In the genomic region with DNA sequence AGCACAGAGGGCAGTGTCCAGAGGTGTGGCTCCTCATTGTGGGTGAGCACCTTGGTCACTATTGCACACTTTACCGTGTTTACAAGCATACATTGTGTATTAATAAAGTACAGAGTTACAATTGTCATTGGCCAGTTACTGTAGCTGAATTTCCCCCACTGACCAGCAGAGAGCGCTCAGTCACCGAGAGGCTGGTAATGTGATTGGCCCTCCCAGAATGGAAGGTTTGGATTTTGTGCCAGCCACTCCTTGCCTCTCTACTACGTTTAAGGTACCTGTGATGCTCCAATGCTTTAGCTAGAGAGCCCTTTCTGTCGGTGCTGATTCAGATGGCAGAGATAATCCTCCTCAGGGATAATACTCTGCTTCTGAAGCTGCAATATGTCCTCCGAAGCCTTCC, we compare ENCODE assay signal across 9 mouse cellular contexts. TPM values are rescaled to one million over a fixed set of nuclear protein-coding genes. Genes with fewer than 3 reads are reported as not detected.
DNase-seq lines count a peak whose midpoint lies in the region; ATAC-seq and TF ChIP-seq lines count a peak whose summit lies in the region.
"Had no signal": no experiment of that assay in that cellular context is flagged by ENCODE, and none has a peak within 500 bp of the region (broad histone marks: within the 10 kb centered on the region; RNA-seq: fewer than 3 reads in every experiment).

No protein-coding gene starts in this region.

- no peak overlapping the region for H3K4me2 ChIP-seq in heart, embryonic 12.5 days
- no peak overlapping the region for H3K4me2 ChIP-seq in midbrain, postnatal 0 days (ENCODE audit: low read depth, low read length, poor library complexity, severe bottlenecking)
- H3K4me2 ChIP-seq: midbrain, embryonic 12.5 days had no signal

- H3K9me3 ChIP-seq in heart, embryonic 12.5 days (replicated peaks): no peaks in the 10 kb centered on the region
- H3K9me3 ChIP-seq in midbrain, postnatal 0 days (ENCODE audit: low read length): no peaks in the 10 kb centered on the region
- H3K9me3 ChIP-seq: midbrain, embryonic 12.5 days had no signal

- peak; percentile 84; the same call in 1 of the 2 replicates for TF ChIP-seq EP300 in heart, adult 2 months (IDR thresholded peaks at IDR 0.05; ENCODE audit: insufficient read depth, low read depth, low read length)

- H3K9ac ChIP-seq in heart, adult 2 months (ENCODE audit: low read depth, low read length): no peak overlapping the region
- no peak overlapping the region for H3K9ac ChIP-seq in heart, embryonic 12.5 days
- H3K9ac ChIP-seq in midbrain, postnatal 0 days (replicated peaks; ENCODE audit: low read length, poor library complexity, severe bottlenecking): no peak overlapping the region
- H3K9ac ChIP-seq: midbrain, embryonic 12.5 days had no signal

- no peak; the same call in 1 of the 2 replicates for TF ChIP-seq CTCF in heart, adult 2 months (IDR thresholded peaks at IDR 0.05)
- TF ChIP-seq CTCF in left cerebral cortex, adult 2 months (IDR thresholded peaks at IDR 0.05): peak; percentile 95
- TF ChIP-seq CTCF in midbrain, postnatal 0 days (IDR thresholded peaks at IDR 0.05): peak; percentile 97

- H3K36me3 ChIP-seq in heart, adult 2 months (ENCODE audit: control insufficient read depth, insufficient read depth, low read length): no peaks in the 10 kb centered on the region
- no peaks in the 10 kb centered on the region for H3K36me3 ChIP-seq in heart, embryonic 12.5 days
- no peaks in the 10 kb centered on the region for H3K36me3 ChIP-seq in midbrain, postnatal 0 days (ENCODE audit: insufficient read depth, low read length)
- H3K36me3 ChIP-seq: midbrain, embryonic 12.5 days had no signal

- intact Hi-C loops in heart, adult 2 months (cut with DNase I): loop anchor here (1.0 to 10.0 kb wide), 2 partner anchors 111 to 404 kb away; no protein-coding TSS in a partner anchor
- intact Hi-C loops in left cerebral cortex, adult 2 months (cut with DNase I): loop anchor here (1.0 to 5.0 kb wide), 2 partner anchors 183 to 404 kb away; no protein-coding TSS in a partner anchor

- ATAC-seq in heart, embryonic 12.5 days (ENCODE audit: insufficient number of reproducible peaks, low FRiP score): no peak
- ATAC-seq in hematopoietic stem cell, adult 5-6 weeks (replicated peaks in 1 of 2; ENCODE audit: insufficient read depth in 1 of 2, low FRiP score in 2 of 2, low TSS enrichment in 1 of 2, low read depth in 1 of 2, poor library complexity in 2 of 2, severe bottlenecking in 2 of 2): peak; percentile 62 to 72; a peak in 3 of 4 replicates
- no peak for ATAC-seq in midbrain, postnatal 0 days (ENCODE audit: low FRiP score)

- WGBS in heart, adult 2 months: 19% methylated on average over 6 of the region's 6 CpGs
- WGBS in heart, embryonic 12.5 days: 21% methylated on average over 6 of the region's 6 CpGs
- 15% methylated on average over 6 of the region's 6 CpGs for WGBS in midbrain, postnatal 0 days

- H3K4me3 ChIP-seq in heart, adult 2 months: no peak overlapping the region
- no peak overlapping the region for H3K4me3 ChIP-seq in heart, embryonic 12.5 days
- H3K4me3 ChIP-seq in left cerebral cortex, adult 2 months: no peak overlapping the region
- H3K4me3 ChIP-seq in midbrain, postnatal 0 days (ENCODE audit: low read depth, low read length): no peak overlapping the region
- H3K4me3 ChIP-seq: midbrain, embryonic 12.5 days had no signal

- DNase-seq in heart, adult 2 months: peak; percentile 63 to 80
- DNase-seq in adrenal gland, postnatal 10 days: peak; percentile 83
- DNase-seq in embryo, embryonic 11.5 days (ENCODE audit: low read depth, low spot score): peak; percentile 51
- DNase-seq in left cerebral cortex, adult 2 months (ENCODE audit: extremely low spot score in 1 of 2, low spot score in 2 of 2): peak; percentile 66 to 77
- DNase-seq in midbrain, postnatal 0 days (ENCODE audit: low spot score): peak; percentile 78
- peak; percentile 82 for DNase-seq in testis, postnatal 10 days (ENCODE audit: low spot score)

- H3K79me2 ChIP-seq in heart, adult 2 months (replicated peaks; ENCODE audit: control insufficient read depth, insufficient read depth, low read length): no peaks in the 10 kb centered on the region

- H3K4me1 ChIP-seq in heart, adult 2 months (ENCODE audit: control insufficient read depth, insufficient read depth, low read length): no peaks in the 10 kb centered on the region
- H3K4me1 ChIP-seq in heart, embryonic 12.5 days (replicated peaks): peaks cover 16% of the 10 kb centered on the region
- no peaks in the 10 kb centered on the region for H3K4me1 ChIP-seq in midbrain, postnatal 0 days (ENCODE audit: insufficient read depth, low read length)

- no peak for TF ChIP-seq POLR2A in heart, adult 2 months (IDR thresholded peaks at IDR 0.05; ENCODE audit: insufficient read depth, low read depth, low read length)

- H3K27ac ChIP-seq in heart, adult 2 months: no peak overlapping the region
- no peak overlapping the region for H3K27ac ChIP-seq in heart, embryonic 12.5 days (ENCODE audit: poor library complexity, severe bottlenecking)
- H3K27ac ChIP-seq in left cerebral cortex, adult 2 months: no peak overlapping the region
- no peak overlapping the region for H3K27ac ChIP-seq in midbrain, postnatal 0 days (ENCODE audit: low read depth, low read length)
- H3K27ac ChIP-seq: midbrain, embryonic 12.5 days had no signal

- H3K27me3 ChIP-seq in heart, adult 2 months (ENCODE audit: control insufficient read depth, insufficient read depth, low read length): no peaks in the 10 kb centered on the region
- H3K27me3 ChIP-seq in heart, embryonic 12.5 days (replicated peaks): no peaks in the 10 kb centered on the region
- H3K27me3 ChIP-seq in midbrain, postnatal 0 days (ENCODE audit: insufficient read depth, low read length): no peaks in the 10 kb centered on the region

RNA-seq across cellular contexts. Expression of a gene that starts 38.2 kb away (rescaled TPM):
- total RNA-seq in heart, adult 2 months (2021): 10 to 100 TPM; 22.6 to 29.1 TPM
- 6.7 and 10.2 TPM in 2 replicates for polyA plus RNA-seq in heart, adult 2 months (2012; rRNA removed)
- polyA plus RNA-seq in heart, embryonic 12.5 days (2016; fragmentation: Nextera tagmentation; extraction: Ambion mirVana): 58.2 and 61.9 TPM in 2 replicates
- total RNA-seq in adrenal gland, postnatal 10 days (2021): 10 to 100 TPM; 33.2 to 34.1 TPM
- total RNA-seq in hematopoietic stem cell, adult 5-6 weeks (2017): 12.3 and 29.1 TPM in 2 replicates
- 10 to 100 TPM; 36.4 to 42.7 TPM for total RNA-seq in left cerebral cortex, adult 2 months (2021)
- total RNA-seq in midbrain, postnatal 0 days (2014; rRNA removed): 13.2 and 22.4 TPM in 2 replicates
- polyA plus RNA-seq in midbrain, postnatal 0 days (2015; fragmentation: Nextera tagmentation; extraction: Ambion mirVana): 59.0 and 63.6 TPM in 2 replicates

RNA-seq across cellular contexts. Expression of a gene that starts 38.7 kb away (rescaled TPM):
- not detected for total RNA-seq in heart, adult 2 months (2021)
- polyA plus RNA-seq in heart, adult 2 months (2012; rRNA removed): 0.12 and 0.64 TPM in 2 replicates
- 0.18 and 0.27 TPM in 2 replicates for polyA plus RNA-seq in heart, embryonic 12.5 days (2016; fragmentation: Nextera tagmentation; extraction: Ambion mirVana)
- under 1 TPM in 1 of 2 experiments, not detected in 1; 0.55 TPM for total RNA-seq in adrenal gland, postnatal 10 days (2021)
- not detected in 2 replicates for total RNA-seq in hematopoietic stem cell, adult 5-6 weeks (2017)
- 1 to 10 TPM; 7.3 to 7.7 TPM for total RNA-seq in left cerebral cortex, adult 2 months (2021)
- total RNA-seq in midbrain, postnatal 0 days (2014; rRNA removed): 3.8 TPM in 2 replicates
- 2.7 and 3.2 TPM in 2 replicates for polyA plus RNA-seq in midbrain, postnatal 0 days (2015; fragmentation: Nextera tagmentation; extraction: Ambion mirVana)

Comparison
In these comparisons a context has a peak if more than half of its experiments do, and no peak if none do; other contexts are left out.
1. ATAC-seq: peak in hematopoietic stem cell, adult 5-6 weeks (2 of 2); none in heart, embryonic 12.5 days (single experiment) and midbrain, postnatal 0 days (single experiment).
2. Peak in every context shown above with its lines, with median percentiles within 50 percentile points of each other: DNase-seq.